Mouse (Mus musculus) induced T-regulatory cell, adult 2 months (primary cell): ENCODE data around the gene Chd6.

Experiments
- DNase-seq: peaks from one replicate; pipeline ENCODE4 v3.0.0-alpha.2; 2012; ENCODE audit warnings: low read depth

Gene Chd6

DNA sequence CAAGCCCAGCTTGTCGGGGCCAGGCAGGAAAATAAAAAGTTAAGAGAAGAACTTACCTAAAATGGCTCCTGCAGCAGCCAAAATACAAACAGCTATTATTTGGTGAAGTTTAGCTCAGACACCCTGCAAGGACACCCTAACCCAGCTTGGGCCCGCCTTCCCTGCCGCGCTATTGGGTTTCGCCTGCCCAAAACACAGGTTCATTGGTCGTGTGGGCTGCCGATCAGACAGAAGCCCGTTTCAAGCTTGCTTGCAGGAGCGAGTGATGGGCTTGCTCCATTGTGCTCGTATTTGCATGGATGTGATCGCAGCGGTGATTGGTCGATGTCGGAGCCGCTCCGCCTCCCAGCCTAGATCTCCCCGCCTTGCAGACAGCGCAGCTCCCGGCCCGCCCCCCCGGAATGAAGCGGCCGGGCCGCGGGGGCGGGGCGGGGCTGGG, at the start of gene Chd6:
TSS of gene Chd6 (minus strand) at position 143 of the 439 bp plus-strand sequence.
- peak; percentile 99 for DNase-seq

DNA sequence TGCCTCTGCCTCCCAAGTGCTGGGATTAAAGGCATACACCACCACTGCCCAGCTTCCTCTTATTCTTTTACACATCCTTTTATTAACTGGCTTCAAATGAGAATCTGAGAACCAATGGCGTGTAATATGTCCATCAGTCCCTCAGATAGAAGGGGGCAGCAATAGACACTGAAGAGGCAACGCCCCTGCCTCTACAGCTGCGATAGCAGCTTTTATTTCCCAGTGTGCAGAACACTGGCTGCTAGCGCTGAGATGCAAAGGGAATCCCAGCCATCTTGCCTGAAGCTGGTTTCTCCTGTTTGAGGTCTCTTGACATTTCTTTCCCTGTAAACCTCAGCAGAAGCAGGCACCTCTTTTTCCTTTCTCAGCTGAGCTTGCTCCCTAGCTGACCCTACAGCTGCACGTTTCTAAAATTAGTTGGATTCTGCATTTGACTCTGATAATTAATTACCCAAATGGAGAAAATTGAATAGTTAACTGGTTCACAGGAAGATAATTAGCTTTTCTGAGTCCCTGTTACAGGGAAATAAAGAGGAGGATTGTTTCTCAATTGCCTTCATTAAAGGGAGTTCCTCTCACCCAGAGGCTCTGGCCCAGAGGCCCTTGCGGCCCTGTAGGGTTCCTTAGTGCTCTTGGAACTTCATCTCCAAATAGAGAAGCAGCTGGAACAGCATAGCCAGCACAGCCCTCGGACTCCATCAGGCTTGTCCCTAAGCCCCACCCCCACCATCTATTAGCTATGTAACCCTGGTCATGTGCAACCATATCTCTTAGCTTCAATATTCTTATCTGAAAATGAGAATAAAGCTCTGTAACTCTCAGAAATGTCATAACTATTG, 41.3 kb upstream of the Chd6 start:
- no peak for DNase-seq

DNA sequence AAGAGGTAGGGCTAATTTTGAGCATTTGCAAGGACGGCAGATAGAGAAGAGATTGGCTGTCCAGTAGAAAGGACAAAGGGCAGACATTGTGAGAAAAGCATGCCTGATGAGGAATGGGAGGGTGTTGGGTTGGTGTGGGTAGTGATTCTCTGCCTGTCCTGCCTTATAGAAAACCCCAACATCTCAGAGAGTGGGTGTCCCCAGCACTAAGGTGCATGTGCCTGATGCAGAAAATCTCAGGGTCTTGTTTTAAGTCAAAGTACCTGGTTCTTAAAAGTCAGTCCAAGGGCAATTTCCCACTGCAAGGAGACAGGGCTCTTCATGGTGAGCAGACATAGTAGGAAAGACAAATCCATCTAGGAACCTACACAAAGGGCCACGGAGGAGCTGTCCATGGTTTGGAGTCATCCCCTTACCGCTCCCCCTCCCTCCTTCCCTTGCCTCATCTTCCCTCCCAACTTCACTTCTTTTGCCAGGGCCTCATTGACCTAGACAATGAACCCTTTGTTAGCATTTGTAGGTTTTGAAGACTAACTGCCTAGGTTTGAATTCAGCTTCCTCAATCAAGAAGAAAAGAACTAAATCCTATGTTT, 39.6 kb upstream of the Chd6 start:
- DNase-seq = no peak

DNA sequence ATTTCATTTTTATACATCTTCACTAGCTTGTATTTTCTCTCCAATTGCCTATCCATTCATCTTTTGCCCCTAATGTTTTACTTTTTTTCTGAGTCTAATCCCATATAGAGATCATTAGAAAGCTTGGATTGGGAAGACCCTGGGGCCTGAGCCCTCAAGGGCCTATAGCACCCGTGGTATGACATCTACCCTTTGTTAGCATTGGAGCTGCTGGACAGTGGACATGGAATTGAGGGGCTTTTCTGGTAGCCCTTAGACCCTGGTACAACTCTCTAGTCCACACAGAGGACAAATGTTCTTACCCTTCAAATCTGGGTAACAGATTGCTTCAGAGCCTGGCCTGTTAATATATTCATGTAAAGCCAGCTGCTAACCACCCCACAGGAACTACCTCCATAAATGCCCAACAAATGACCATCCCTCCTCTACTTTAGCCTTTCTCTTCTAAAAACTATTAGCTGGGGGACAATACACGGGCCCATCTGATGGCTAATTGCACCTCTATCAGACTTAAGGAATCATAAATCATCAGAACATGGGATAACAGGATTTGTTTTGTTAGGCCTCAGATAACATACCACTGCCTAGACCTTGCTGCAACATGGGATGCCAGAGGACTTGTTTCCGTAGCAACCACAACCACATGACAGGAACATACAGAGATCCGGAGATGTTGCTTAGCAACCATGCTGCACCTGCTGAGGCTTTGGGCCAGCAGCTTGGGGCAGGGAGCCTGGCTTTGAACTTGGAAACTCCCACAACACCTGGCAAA, 39.0 kb upstream of the Chd6 start:
- DNase-seq = no peak

DNA sequence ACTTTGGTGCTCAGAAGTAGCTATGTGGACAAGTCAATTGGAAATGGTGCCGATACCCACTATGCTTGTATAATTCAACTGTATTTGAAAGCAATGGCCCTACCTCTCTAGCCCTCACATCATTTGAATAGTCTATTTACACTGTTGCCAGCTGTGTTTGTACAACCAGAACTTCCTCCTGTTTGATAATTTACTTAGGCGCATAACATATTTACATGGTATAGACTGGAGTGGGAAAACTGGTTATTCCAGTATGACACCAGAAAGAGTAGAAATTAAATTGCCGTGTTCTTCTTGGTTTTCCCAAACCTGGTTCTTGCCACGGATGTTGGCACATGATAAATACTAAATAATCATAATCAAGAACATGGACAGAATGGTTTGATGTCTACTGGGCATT, 35.9 kb upstream of the Chd6 start:
- DNase-seq = no peak

DNA sequence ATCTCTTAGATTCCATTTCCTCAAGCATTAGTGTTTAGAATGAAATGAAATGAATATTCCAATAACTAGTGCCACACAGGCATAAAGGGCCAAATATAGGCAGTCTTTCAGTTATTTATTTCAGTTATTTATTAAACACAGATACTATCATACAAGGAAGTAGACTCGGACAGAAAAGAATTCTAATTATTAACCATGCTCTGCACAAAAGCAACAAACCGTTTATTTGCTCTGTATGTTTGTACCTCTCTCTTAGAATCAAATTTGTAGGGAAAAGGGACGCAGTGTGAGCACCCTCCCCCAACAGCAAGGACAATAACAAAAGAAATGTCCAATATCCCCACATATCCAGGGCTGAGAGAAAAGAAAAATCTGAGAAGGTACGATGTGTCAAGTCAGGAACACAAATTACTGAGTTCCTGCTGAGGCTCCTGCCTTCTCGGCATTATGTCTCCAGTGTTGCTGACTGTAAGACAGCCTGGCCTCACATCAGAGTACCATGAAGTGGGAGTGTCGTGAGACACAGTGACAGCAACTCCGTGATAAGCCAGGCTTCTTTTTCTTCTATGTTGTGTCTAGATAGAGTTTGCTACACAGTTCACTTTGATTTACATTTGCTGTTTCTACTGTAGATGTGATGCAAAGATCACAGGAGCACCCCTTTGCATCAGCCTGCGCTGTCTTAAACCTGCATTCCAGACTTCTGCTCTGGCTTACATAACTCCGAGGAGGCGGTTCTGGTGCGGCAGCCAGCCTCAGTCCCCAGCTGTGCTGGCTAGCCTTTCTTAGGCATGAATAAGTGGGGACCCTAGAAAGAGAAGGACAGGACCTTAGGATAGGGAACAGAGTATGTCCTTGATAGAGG, 30.0 kb upstream of the Chd6 start:
- DNase-seq = no peak

DNA sequence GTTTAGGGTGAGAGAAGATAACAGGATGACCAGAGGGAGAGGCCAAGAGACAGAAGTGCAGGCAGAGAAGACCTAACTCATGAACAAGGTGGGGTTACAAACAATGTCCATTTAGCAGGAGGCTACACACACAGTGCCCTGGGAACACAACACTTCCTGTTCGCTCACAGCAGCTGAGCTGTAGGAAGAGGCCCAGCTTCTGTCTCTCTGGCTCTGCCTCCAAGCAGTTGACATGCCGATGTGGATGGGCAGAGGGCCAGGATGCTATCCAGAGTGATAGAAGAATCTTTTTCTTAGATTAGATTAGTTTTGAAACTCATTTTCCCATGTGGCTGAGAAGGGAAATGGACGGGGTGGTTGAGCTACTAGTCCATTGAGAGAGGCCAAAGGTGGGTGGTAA, 28.1 kb upstream of the Chd6 start:
- DNase-seq = no peak

DNA sequence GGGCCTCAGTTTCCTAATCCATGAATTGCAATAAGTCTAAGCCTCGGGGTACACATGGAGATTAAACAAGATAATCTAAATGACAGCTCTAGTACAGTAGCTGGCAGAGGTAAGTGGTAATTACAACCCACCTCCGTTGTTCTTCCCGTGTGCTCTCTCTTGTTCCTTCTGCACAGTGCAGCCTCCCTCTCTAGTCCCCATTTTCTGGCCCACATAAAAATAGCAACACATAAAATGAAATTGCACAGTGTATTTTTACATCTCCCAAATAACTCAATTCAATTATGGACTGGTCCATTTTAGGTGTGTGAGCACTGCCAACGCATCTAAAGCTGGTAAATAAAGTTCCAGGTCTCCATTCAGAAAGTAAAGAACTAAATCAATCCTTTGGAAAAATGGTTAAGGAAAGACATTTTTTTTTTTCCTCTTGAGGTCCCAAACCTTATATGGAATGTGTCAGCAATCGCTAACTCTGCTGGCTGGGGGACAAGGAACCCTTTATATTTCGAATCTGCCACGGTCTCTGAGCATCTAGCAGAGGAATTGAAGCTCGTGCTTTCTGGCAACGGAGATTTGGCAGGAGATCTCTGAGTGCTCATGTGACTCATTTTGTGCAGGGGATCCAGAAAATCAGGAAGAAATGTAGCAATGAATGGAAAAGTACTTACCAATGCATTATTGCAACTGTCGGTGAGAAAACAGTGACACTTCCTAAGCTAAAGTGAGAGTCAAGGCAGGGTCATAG, 19.7 kb upstream of the Chd6 start:
- DNase-seq = no peak

DNA sequence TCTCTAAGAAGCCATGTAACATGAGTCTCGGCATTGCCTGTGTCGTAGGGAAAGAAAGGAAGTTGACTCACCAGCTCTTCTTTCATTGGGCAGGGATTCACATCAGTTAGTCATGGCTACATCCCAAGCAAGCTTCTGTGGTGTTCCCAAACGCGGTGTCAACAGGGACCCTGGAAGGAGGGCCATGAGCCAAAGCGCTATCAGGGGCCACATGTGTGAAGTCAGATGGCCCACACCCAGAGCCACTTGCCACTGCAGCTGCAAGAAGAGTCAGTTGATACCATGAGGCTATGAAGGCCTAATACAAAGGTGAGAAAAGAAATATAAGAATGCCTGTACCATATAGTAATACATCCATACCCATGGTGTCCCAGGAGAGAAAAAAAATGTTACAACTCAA, 3.1 kb upstream of the Chd6 start:
- DNase-seq = no peak

DNA sequence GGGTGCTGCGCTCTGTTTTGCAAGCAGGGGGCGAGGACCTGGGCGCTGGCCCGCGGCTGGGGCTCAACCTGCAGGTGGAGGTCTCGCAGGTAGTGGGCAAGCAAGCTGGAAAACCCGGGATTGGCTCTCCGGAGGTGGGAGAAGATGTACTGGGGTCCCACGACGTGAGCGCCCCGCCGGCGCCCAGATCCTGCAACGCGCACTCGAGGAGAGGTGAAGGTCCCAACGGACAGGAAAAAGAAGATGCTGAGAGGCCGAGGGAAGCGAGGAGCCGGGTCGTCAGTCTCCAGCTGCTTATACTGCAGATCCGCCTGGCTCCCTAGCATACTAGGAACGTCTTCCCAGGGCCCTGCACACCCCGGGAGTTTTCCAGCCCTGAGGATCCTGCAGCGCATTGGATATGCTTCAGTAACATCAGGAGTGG, 535 bp upstream of the Chd6 start:
- no peak for DNase-seq

DNA sequence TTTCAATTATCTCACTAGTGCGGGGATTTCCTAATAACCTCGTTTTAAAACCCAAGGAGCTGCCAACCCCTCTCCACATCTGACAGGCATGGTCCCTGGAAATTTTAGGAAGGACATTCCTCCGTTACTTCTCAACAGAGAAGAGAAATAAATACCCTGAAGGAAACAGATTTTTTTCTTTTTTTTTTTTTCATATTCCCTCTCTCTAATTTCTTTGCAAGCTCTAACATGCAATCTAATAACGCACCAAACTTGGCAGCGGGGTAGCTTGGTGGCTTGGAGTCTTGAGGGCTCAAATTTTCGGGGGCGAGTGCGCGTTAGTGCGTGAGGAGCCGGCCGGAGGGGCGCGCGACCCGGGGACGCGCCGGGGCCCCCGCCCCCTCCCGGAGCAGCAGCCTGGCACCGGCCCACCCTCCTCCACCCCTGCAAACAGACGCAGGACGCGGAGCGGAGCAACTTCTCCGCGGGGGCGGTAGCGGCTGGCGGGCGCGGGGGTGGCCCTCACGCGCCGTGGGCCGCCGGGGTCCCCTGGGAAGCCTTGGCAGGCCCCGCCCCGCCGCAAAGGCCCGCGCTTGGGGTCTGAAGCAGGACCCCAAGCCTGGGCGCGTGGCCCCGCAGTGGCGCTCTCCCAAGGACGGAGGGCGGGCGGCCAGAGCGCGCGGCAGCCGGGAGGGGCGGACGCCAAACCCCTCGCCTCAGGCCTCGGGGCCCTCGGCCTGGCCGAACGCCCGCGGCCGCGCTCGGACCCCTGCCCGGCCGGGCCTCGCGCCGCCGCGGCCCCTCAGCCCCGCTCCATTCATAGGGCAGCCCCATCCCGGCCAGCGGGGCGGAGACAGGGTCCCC, 569 bp downstream of the Chd6 start:
- DNase-seq = peak; percentile 64

DNA sequence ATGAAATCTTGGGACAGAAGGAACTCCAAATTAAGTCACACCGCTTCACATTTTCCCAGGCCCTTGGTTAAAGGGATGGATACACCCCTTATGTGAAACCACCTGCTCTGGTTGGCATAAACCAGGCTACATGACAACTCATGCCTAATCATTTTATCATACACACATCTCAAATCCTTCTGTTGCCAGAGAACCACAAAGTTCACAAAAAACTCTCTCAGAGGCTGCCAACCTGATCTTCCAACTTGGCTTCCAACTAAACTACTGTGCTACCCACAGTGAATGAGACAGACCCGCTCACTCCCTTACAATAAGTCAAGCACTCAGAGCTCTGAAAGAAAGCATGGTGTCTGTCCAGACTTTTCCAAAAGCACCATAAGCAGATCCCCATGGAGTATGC, 1.6 kb downstream of the Chd6 start:
- no peak for DNase-seq

DNA sequence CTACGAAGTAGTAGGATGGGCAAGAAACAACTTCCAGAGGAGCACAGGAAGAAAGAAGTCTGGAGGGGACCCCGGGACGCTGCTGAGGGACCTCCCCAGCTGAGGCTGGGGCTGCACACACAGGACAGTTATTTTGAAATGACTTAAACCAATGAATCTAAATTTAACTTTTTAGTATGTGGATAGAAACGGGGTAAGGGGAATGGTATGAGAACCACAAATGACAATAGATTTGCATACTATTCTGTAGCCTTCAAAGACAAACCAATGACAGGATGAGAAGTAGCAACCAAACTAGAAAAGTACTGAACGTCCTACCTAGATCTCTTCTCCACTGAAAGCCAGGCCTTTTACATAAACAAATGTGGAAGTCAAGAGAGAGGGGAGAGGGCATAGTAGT, 5.1 kb downstream of the Chd6 start:
- DNase-seq = no peak

DNA sequence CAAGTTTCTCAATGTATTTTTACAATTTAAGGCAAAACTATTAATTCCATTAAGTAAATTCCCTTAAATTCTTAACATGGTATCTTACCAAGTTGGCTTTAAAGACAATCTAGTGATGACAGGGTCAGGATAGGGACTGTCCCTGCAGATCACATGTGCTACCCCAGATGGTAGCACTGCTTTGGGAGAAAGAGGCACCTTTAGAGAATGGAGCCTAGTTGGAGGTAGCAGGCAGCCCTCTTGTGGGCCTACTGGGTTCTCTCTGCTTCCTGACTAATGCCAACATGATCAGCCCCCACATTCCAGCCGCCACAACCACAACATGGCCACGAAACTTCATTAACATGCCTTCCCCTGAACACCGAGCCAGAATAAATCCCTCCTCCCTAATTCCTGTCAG, 6.8 kb downstream of the Chd6 start:
- no peak for DNase-seq

DNA sequence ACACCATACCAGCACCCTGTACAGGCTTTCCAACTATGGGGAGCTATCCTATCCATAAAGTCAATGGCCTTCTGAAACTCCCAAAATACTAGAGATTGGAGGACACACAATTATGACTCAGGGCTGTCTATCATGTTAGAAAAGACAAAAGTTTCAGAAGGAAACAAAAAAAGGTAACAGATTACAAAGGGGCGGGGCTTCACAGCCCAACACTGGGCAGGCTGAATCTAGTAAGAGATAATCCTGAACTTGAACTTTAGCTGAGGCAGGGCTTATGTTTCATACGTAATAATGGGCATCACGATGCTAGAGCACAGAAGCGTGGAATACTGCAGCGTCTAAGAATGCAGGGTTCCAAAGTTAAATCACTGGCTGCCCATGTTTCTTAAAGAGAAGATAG, 11.1 kb downstream of the Chd6 start:
- no peak for DNase-seq

DNA sequence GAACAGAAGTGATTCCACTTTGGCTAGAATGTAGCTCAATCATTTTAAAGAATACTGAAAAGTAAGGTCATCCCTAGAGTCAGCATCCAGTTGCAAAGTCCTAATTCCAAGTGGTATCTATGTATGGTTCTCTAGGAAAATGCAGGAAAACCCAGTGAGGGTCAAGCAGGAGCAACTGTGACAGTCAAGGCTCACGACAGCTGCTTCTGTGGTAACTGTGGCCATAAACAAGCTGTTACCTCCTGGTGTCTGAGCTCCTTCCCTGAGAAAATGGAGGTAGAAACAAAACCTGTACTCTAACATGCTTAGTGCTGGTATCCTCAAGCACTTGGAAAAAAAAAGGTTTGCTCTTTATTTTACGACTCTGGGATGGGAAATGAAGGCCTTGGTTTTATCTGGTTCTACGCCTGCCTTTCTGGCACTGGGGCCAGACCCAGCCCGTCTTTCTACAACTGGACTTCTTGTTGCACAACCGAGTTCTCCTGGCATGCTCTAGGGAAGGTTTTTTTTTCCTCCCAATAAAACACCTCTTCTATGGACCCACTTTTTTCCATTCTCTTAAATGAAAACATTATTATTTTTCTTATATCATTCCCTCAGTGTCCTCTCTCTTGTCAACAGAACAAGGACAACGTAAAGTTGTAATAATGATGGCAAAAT, 18.0 kb downstream of the Chd6 start:
- no peak for DNase-seq

DNA sequence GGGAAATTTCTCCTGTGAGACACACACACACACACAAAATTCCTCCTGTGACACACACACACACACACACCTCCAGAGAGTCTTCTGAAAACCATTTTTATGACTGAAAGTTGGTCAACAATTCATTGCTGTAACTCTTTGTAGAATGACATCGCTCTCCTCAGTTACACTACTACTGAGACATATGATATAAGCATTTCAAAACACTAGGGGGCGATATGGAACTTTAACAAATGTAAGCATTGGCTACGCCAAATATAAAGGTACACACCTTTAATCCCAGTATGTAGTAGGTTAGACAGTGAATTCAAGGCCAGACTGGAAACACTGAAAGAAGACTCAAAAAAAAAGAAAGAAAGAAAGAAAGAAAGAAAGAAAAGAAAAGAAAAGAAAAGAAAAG, 18.7 kb downstream of the Chd6 start:
- DNase-seq = peak; percentile 72

DNA sequence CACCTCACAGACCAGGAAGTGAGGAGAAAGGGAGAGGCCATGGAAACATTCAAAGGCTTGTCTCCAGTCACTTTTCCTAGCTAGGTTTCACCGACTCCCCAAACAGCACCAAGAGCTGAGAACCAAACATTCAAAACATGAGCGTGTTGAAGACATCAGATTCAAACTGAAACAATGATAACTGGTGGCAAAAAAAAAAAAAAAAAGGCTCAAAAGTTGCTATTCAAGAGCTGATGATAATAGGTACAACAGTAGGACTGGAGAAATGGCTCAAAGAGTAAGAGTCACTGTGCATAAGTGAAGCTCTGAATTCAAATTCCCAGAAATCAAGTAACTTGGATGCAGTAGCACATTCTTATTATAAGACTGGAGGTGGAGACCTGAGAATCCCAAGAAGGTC, 30.3 kb downstream of the Chd6 start:
- no peak for DNase-seq

DNA sequence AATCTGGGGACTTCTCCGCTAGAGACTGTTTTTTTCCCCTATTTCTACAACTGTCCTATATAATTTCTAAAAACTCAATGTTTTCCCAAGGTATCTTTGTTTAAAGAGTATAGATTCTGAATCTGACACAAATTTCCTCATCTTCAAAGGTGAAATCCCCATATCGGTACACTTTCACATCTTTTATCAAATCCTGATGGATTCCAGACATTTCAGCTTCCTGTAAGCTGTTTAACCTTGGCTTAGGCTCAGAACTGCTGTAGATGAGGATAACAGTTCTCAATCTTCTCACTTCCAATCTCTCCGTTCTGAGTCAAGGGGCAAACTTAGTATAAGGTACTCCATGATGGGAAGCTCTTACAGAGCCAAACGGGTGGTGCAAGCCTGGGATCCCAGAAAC, 32.6 kb downstream of the Chd6 start:
- DNase-seq = no peak

DNA sequence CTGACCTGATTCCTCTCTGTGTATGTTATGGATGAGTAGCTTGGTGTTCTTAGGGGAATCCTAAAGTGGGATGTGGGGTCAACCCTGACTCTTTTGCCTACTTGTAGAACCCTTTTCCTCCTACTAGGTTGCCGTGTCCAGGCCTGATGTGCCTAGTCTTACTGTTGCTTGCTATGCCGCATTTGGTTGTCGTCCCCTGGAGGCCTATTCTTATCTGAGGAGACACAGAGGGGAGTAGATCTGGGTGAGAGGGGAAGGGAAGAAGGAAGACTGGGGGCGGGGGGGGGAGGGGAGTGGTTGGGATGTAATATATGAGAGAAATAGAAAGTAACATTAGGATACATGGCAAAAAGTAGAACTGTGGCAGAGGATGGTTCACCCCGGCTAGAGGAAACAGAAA, 33.3 kb downstream of the Chd6 start:
- DNase-seq = no peak
